Mouse (Mus musculus) midbrain, embryonic 16.5 days (tissue): Measurements from ENCODE around the gene Hist2h3c1. TPM values are rescaled to one million over a fixed set of nuclear protein-coding genes. Genes with fewer than 3 reads are reported as not detected.
A peak's percentile ranks its signal among the peaks of the same experiment; 100 is the strongest.
"Not testable (repeated sequence)": the region's sequence is repeated elsewhere in the genome, so short reads cannot be mapped to it uniquely, and the experiment has no call there.

Experiments
- ATAC-seq: fragments of 200-750 bp; cut with Nextera tagmentation; 2 replicates; pipeline ENCODE4 v1.8.0; 2017; ENCODE audit warnings: moderate TSS enrichment
- H3K27ac ChIP-seq: fragments of 300-500 bp; sonication (generic); 2 replicates; pipeline ENCODE4 v1.5.1; 2014; ENCODE audit warnings: mild to moderate bottlenecking, low read length, mixed read lengths
- H3K27me3 ChIP-seq: fragments of 300-500 bp; sonication (generic); 2 replicates; pipeline ENCODE4 v1.6.1; 2014; ENCODE audit warnings: low read depth, low read length, mixed read lengths; ENCODE audit not compliant: control insufficient read depth, insufficient read depth
- H3K36me3 ChIP-seq: fragments of 300-500 bp; sonication (generic); 2 replicates; pipeline ENCODE4 v1.6.1; 2014; ENCODE audit warnings: mild to moderate bottlenecking, low read length, moderate library complexity, mixed read lengths; ENCODE audit not compliant: control insufficient read depth, insufficient read depth
- H3K4me1 ChIP-seq: fragments of 300-500 bp; sonication (generic); 2 replicates; pipeline ENCODE4 v1.6.1; 2014; ENCODE audit warnings: mild to moderate bottlenecking, low read length, mixed read lengths; ENCODE audit not compliant: control insufficient read depth, insufficient read depth
- H3K4me2 ChIP-seq: fragments of 300-500 bp; sonication (generic); 2 replicates; pipeline ENCODE4 v1.6.1; 2014; ENCODE audit warnings: mild to moderate bottlenecking, low read length, mixed read lengths
- H3K4me3 ChIP-seq: fragments of 300-500 bp; sonication (generic); 2 replicates; pipeline ENCODE4 v1.5.1; 2014; ENCODE audit warnings: low read depth, mild to moderate bottlenecking, low read length, moderate library complexity, mixed read lengths
- H3K9ac ChIP-seq: fragments of 300-500 bp; sonication (generic); 2 replicates; pipeline ENCODE4 v1.6.1; 2014; ENCODE audit warnings: low read depth, low read length, mixed read lengths
- H3K9me3 ChIP-seq: fragments of 300-500 bp; sonication (generic); replicated peaks from 2 replicates; pipeline ENCODE4 v1.6.1; 2014; ENCODE audit warnings: mild to moderate bottlenecking, low read length, mixed read lengths; ENCODE audit not compliant: control insufficient read depth, poor library complexity, severe bottlenecking
- WGBS: fragments of 180-500 bp; shearing (Covaris S2); extraction: QIAGEN DNeasy Blood & Tissue Kit; methylation state at CpG from one replicate; pipeline ENCODE4 v1.1.7; 2014; 5-methylcytosine and 5-hydroxymethylcytosine counted together
- polyA plus RNA-seq: library from polyadenylated mRNA; unstranded; fragments of >200 nt; fragmentation: Nextera tagmentation; extraction: Ambion mirVana; gene quantifications from 2 replicates; pipeline ENCODE4 v1.2.1, GENCODE M21; 2015

The Hist2h3c1 gene
- polyA plus RNA-seq, 1 experiment from 2014 or later = not detected

GRCm38 (mm10) chr3:96220131-96220764, 26.2 kb upstream of the Hist2h3c1 start:
- Histone ChIP-seq H3K4me1 (peaks cover 25% of the 10 kb centered on the region), H3K4me2 (peak overlapping the region; percentile 65), H3K9ac (peak overlapping the region; percentile 78), H3K27ac (peak overlapping the region; percentile 98), H3K4me3 (peak overlapping the region; percentile 67)
- peak; percentile 9 for ATAC-seq
- H3K36me3 ChIP-seq, H3K9me3 ChIP-seq, H3K27me3 ChIP-seq: not testable (repeated sequence)
- WGBS = under 1% methylated on average over 31 of the region's 47 CpGs

- H3K27ac ChIP-seq = peak within 1 kb of the TSS; percentile 98
- under 1% methylated on average over 43 of the region's 43 CpGs for WGBS
- peak within 1 kb of the TSS; percentile 78 for H3K9ac ChIP-seq
- H3K36me3 ChIP-seq = no peaks in the 10 kb centered on the region
- no peaks in the 10 kb centered on the region for H3K9me3 ChIP-seq
- peak; percentile 82 for ATAC-seq
- H3K4me3 ChIP-seq = peak within 1 kb of the TSS; percentile 67
- H3K4me2 ChIP-seq = peak within 1 kb of the TSS; percentile 65
- H3K4me1 ChIP-seq = peaks cover 25% of the 10 kb centered on the region
- no peaks in the 10 kb centered on the region for H3K27me3 ChIP-seq
Observed at GRCm38 (mm10) chr3:96220765-96221639, 25.5 kb upstream of the Hist2h3c1 start, which contains the start of the genes Hist2h2ac and Hist2h2be. Gene Hist2h2ac (minus strand): TSS chr3:96220880. Gene Hist2h2be (plus strand): TSS chr3:96221119.

DNA sequence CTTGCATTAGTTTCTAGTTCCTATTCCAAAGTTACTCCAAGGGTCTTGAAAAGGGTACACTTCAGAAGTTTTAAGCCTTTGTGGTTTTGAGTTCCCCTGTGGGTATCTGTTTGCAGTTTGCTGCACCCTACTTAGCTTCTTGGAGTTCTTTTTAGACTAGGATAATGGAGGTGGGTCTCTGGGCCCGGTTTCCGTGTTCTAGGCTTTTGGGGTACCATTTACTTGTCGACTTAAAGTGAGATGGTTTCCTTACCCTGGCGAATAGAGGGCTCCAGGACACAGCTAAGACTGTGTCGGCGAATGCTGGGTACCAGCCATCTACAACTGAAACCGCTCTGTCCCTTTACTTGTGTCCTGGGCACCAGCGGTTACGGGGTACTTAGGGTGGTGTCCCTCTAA, 24.8 kb upstream of the Hist2h3c1 start:
- Histone ChIP-seq H3K4me2 (peak overlapping the region; percentile 65), H3K4me1 (peaks cover 25% of the 10 kb centered on the region), H3K9ac (peak overlapping the region; percentile 78), H3K27ac (peak overlapping the region; percentile 98), H3K27me3 (no peaks in the 10 kb centered on the region), H3K9me3 (no peaks in the 10 kb centered on the region), H3K4me3 (peak overlapping the region; percentile 67), H3K36me3 (no peaks in the 10 kb centered on the region)
- ATAC-seq = no peak
- WGBS = 9% methylated on average over 9 of the region's 9 CpGs

- H3K36me3 ChIP-seq = no peaks in the 10 kb centered on the region
- H3K4me3 ChIP-seq = no peak overlapping the region
- no peak for ATAC-seq
- H3K27ac ChIP-seq = no peak overlapping the region
- H3K27me3 ChIP-seq = no peaks in the 10 kb centered on the region
- H3K9me3 ChIP-seq = no peaks in the 10 kb centered on the region
- WGBS = 85% methylated on average over 4 of the region's 4 CpGs
- H3K4me2 ChIP-seq = peak overlapping the region; percentile 65; the same call in 1 of the 2 replicates
- no peak overlapping the region for H3K9ac ChIP-seq
- peaks cover 25% of the 10 kb centered on the region for H3K4me1 ChIP-seq
Observed at GRCm38 (mm10) chr3:96222774-96223173, 23.7 kb upstream of the Hist2h3c1 start.

- Histone ChIP-seq H3K4me2 (no peak overlapping the region), H3K4me1 (peaks cover 18% of the 10 kb centered on the region), H3K9ac (no peak overlapping the region), H3K27ac (no peak overlapping the region), H3K9me3 (no peaks in the 10 kb centered on the region), H3K4me3 (no peak overlapping the region), H3K27me3 (no peaks in the 10 kb centered on the region), H3K36me3 (no peaks in the 10 kb centered on the region)
- WGBS = 9% methylated on average over 2 of the region's 2 CpGs
- ATAC-seq = no peak
Observed at GRCm38 (mm10) chr3:96225421-96225820, 21.1 kb upstream of the Hist2h3c1 start.

GRCm38 (mm10) chr3:96226695-96227648, 19.5 kb upstream of the Hist2h3c1 start:
- 83% methylated on average over 8 of the region's 8 CpGs for WGBS
- no peak for ATAC-seq
- Histone ChIP-seq H3K27me3 (no peaks in the 10 kb centered on the region), H3K9me3 (no peaks in the 10 kb centered on the region), H3K4me2 (no peak overlapping the region), H3K4me1 (peaks cover 12% of the 10 kb centered on the region), H3K27ac (no peak overlapping the region), H3K36me3 (no peaks in the 10 kb centered on the region), H3K9ac (no peak overlapping the region), H3K4me3 (no peak overlapping the region)

DNA sequence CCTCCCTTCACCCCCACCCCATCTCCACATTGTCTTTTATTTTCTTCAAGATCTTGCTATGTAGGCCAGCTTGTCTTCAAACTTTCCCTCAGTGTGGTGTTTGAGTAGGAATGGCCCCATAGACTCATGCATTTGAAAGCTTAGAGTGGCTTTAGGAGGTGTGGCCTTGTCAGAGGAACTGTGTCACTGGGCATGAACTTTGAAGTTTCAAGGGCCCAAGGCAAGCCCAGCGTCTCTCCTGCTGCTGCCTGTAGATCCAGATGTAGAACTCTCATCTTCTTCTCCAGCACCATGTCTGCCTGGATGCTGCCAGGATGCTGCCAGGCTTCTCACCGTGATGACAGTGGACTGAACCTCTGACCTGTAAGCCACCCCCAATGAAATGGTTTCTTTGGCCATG, 17.7 kb upstream of the Hist2h3c1 start:
- Histone ChIP-seq H3K9me3 (no peaks in the 10 kb centered on the region), H3K4me1 (0 out of 2 replicates have a peak, but pooled peaks cover 4% of the 10 kb centered on the region), H3K36me3 (no peaks in the 10 kb centered on the region), H3K27me3 (no peaks in the 10 kb centered on the region), H3K4me2 (no peak overlapping the region), H3K4me3 (no peak overlapping the region), H3K27ac (no peak overlapping the region), H3K9ac (no peak overlapping the region)
- ATAC-seq = no peak
- 73% methylated on average over 2 of the region's 2 CpGs for WGBS

DNA sequence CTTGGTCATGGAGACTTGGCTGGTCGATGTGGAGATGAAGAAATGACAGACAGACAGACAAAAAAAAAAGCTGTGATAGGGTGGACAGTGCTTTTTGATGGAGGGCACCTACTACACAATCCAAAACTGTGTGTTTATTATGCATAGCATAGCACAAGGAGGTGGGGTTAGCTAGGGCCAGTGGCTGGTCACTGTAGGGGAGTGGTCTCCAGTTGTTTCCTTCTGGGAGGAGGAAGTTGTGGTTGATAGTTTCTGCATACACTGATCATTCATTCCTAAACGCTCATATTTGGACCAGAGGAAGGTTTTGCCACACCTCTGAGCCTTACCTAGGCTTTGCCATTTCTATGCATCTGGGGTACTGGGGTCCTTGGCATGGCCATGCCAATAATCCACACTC, 16.1 kb upstream of the Hist2h3c1 start:
- Histone ChIP-seq H3K27ac (no peak overlapping the region), H3K36me3 (no peaks in the 10 kb centered on the region), H3K27me3 (no peaks in the 10 kb centered on the region), H3K4me1 (no peaks in the 10 kb centered on the region), H3K4me3 (no peak overlapping the region), H3K4me2 (no peak overlapping the region), H3K9ac (no peak overlapping the region), H3K9me3 (no peaks in the 10 kb centered on the region)
- ATAC-seq = no peak
- WGBS = 83% methylated on average over 2 of the region's 2 CpGs
